Mouse (Mus musculus) layer of hippocampus, adult 9-10 months (tissue): ENCODE data around the gene Asic2.

Source experiments
- DNase-seq: peaks from one replicate; pipeline ENCODE4 v3.0.0; 2022; ENCODE audit warnings: low spot score

Gene Asic2

GRCm38 (mm10) chr11:81737777-81738176, 230.5 kb downstream of the Asic2 start:
- DNase-seq, result no peak

GRCm38 (mm10) chr11:81722071-81722470, 246.2 kb downstream of the Asic2 start:
- no peak for DNase-seq

GRCm38 (mm10) chr11:81714801-81715200, 253.5 kb downstream of the Asic2 start:
- DNase-seq, result no peak

GRCm38 (mm10) chr11:81706996-81707395, 261.3 kb downstream of the Asic2 start:
- no peak for DNase-seq

- no peak for DNase-seq
Measured at GRCm38 (mm10) chr11:81698008-81698407, 270.2 kb downstream of the Asic2 start.

GRCm38 (mm10) chr11:81695501-81695900, 272.8 kb downstream of the Asic2 start:
- DNase-seq, result no peak

GRCm38 (mm10) chr11:81680511-81680910, 287.7 kb downstream of the Asic2 start:
- no peak for DNase-seq

GRCm38 (mm10) chr11:81671724-81672123, 296.5 kb downstream of the Asic2 start:
- DNase-seq, result no peak

- DNase-seq, result no peak
Measured at GRCm38 (mm10) chr11:81670436-81670835, 297.8 kb downstream of the Asic2 start.

GRCm38 (mm10) chr11:81658850-81659249, 309.4 kb downstream of the Asic2 start:
- DNase-seq, result no peak

- no peak for DNase-seq
Measured at GRCm38 (mm10) chr11:81657121-81657520, 311.1 kb downstream of the Asic2 start.

- DNase-seq, result no peak
Measured at GRCm38 (mm10) chr11:81647828-81648227, 320.4 kb downstream of the Asic2 start.

GRCm38 (mm10) chr11:81645549-81645948, 322.7 kb downstream of the Asic2 start:
- no peak for DNase-seq

- no peak for DNase-seq
Measured at GRCm38 (mm10) chr11:81636356-81636755, 331.9 kb downstream of the Asic2 start.

- no peak for DNase-seq
Measured at GRCm38 (mm10) chr11:81634360-81635350, 333.6 kb downstream of the Asic2 start.

- no peak for DNase-seq
Measured at GRCm38 (mm10) chr11:81625199-81625598, 343.1 kb downstream of the Asic2 start.

GRCm38 (mm10) chr11:81620516-81620915, 347.7 kb downstream of the Asic2 start:
- no peak for DNase-seq

- no peak for DNase-seq
Measured at GRCm38 (mm10) chr11:81616437-81616836, 351.8 kb downstream of the Asic2 start.

- no peak for DNase-seq
Measured at GRCm38 (mm10) chr11:81613869-81614620, 354.2 kb downstream of the Asic2 start.

GRCm38 (mm10) chr11:81612798-81613540, 355.3 kb downstream of the Asic2 start:
- peak; percentile 92 for DNase-seq

GRCm38 (mm10) chr11:81611948-81612797, 356.1 kb downstream of the Asic2 start:
- no peak for DNase-seq
